Mouse (Mus musculus): ENCODE measurements at regions not wholly inside any gene's neighbourhood (a gene's known extent, or its start where the extent isn't known, plus 50 kb on each side); places are given as distances from the start of the nearest gene placed in this dataset.

GRCm38 (mm10) chr3:82620418-82621003, 72.6 kb upstream of the Npy2r start:
- H3K27me3 ChIP-seq = no peaks in the 10 kb centered on the region
- no peaks in the 10 kb centered on the region for H3K9me3 ChIP-seq
- WGBS = 73% methylated on average over 3 of the region's 3 CpGs
- H3K27ac ChIP-seq = no peak overlapping the region
- no peaks in the 10 kb centered on the region for H3K36me3 ChIP-seq (replicated peaks)
- H3K9ac ChIP-seq = no peak overlapping the region
- no peak overlapping the region for H3K4me2 ChIP-seq
- ATAC-seq (ENCODE audit: low FRiP score) = no peak
- H3K4me1 ChIP-seq = no peaks in the 10 kb centered on the region
- no peak overlapping the region for H3K4me3 ChIP-seq (replicated peaks)

GRCm38 (mm10) chr3:82619371-82619770, 71.5 kb upstream of the Npy2r start:
- Histone ChIP-seq H3K4me3 (replicated peaks) (no peak overlapping the region), H3K27ac (no peak overlapping the region), H3K9me3 (no peaks in the 10 kb centered on the region), H3K9ac (no peak overlapping the region), H3K27me3 (no peaks in the 10 kb centered on the region), H3K4me2 (no peak overlapping the region), H3K36me3 (replicated peaks) (no peaks in the 10 kb centered on the region), H3K4me1 (no peaks in the 10 kb centered on the region)
- WGBS = 81% methylated on average over 5 of the region's 5 CpGs
- ATAC-seq (ENCODE audit: low FRiP score) = no peak

- H3K9ac ChIP-seq = no peak overlapping the region
Measured at GRCm38 (mm10) chr3:82601880-82602279, 54.0 kb upstream of the Npy2r start.

DNA sequence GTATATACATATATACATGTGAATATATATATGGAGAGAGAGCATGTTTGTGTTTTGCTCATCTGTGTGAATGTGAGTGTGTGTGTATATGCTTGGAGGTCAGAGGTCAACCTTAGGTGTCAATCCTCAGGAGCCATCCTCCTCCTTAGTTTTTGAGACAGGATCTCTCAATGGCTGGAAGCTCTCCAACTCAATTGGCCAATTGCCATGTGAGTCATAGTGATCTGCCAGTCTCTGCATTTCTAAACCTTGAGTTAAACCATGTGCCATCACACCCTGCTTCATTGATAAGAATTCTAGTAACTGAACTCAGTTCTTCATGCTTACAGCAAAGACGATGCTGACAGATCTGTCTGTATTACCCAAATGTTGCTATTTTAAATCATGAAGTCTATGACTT, 50.8 kb upstream of the Npy2r start:
- H3K4me1 ChIP-seq = no peaks in the 10 kb centered on the region
- no peaks in the 10 kb centered on the region for H3K9me3 ChIP-seq
- WGBS = 90% methylated on average over 1 of the region's 1 CpGs

More at GRCm38 (mm10) chr3:82601880-82602279, 54.0 kb upstream of the Npy2r start:
- 89% methylated on average over 4 of the region's 4 CpGs for WGBS
- ATAC-seq (ENCODE audit: low FRiP score) = no peak
- H3K4me1 ChIP-seq = no peaks in the 10 kb centered on the region
- H3K27ac ChIP-seq = no peak overlapping the region
- no peaks in the 10 kb centered on the region for H3K9me3 ChIP-seq
- no peaks in the 10 kb centered on the region for H3K36me3 ChIP-seq (replicated peaks)
- no peak overlapping the region for H3K4me2 ChIP-seq
- no peaks in the 10 kb centered on the region for H3K27me3 ChIP-seq
- no peak overlapping the region for H3K4me3 ChIP-seq (replicated peaks)

More for the DNA sequence above, 50.8 kb upstream of the Npy2r start:
- Histone ChIP-seq H3K27me3 (no peaks in the 10 kb centered on the region), H3K4me2 (no peak overlapping the region), H3K4me3 (replicated peaks) (no peak overlapping the region), H3K27ac (no peak overlapping the region), H3K9ac (no peak overlapping the region), H3K36me3 (replicated peaks) (no peaks in the 10 kb centered on the region)
- no peak for ATAC-seq (ENCODE audit: low FRiP score)

Measured in forebrain, embryonic 12.5 days (tissue).